Mouse (Mus musculus) heart, adult 2 months (tissue): Measurements from ENCODE around the gene Tstd2. TPM values are rescaled to one million over a fixed set of nuclear protein-coding genes. Genes with fewer than 3 reads are reported as not detected.

ENCODE experiments used
- DNase-seq, 2 experiments: peaks; one replicate each; pipeline ENCODE4 v3.0.0; 2021
- H3K27ac ChIP-seq: fragments of 200-600 bp; 2 replicates; pipeline ENCODE4 v1.8.1; 2022
- H3K27me3 ChIP-seq: fragments of 200-500 bp; 2 replicates; pipeline ENCODE4 v1.6.1; 2012; ENCODE audit warnings: mild to moderate bottlenecking, low read length, inconsistent platforms, mixed read lengths; ENCODE audit not compliant: control insufficient read depth, insufficient read depth
- H3K36me3 ChIP-seq: fragments of 200-500 bp; 2 replicates; pipeline ENCODE4 v1.6.1; 2012; ENCODE audit warnings: low read length, inconsistent platforms; ENCODE audit not compliant: control insufficient read depth, insufficient read depth
- H3K4me1 ChIP-seq: fragments of 200-500 bp; 2 replicates; pipeline ENCODE4 v1.6.1; 2011; ENCODE audit warnings: low read length; ENCODE audit not compliant: control insufficient read depth, insufficient read depth
- H3K4me3 ChIP-seq: fragments of 200-600 bp; 2 replicates; pipeline ENCODE4 v1.8.1; 2022
- H3K79me2 ChIP-seq: fragments of 200-500 bp; replicated peaks from 2 replicates; pipeline ENCODE4 v1.6.1; 2012; ENCODE audit warnings: mild to moderate bottlenecking, inconsistent platforms, low read length, moderate library complexity, mixed read lengths; ENCODE audit not compliant: control insufficient read depth, insufficient read depth
- H3K9ac ChIP-seq: fragments of 200-500 bp; 2 replicates; pipeline ENCODE4 v1.6.1; 2012; ENCODE audit warnings: low read depth, mild to moderate bottlenecking, control low read depth, inconsistent platforms, low read length, mixed read lengths
- CTCF ChIP-seq: fragments of 200-600 bp; IDR thresholded peaks from 2 replicates; pipeline ENCODE4 v1.8.1; 2022; ENCODE audit warnings: antibody characterized with exemption, mild to moderate bottlenecking, moderate library complexity
- EP300 ChIP-seq: fragments of 200-500 bp; IDR thresholded peaks from 2 replicates; pipeline ENCODE4 v1.6.1; 2011; ENCODE audit warnings: low read depth, low read length, control low read depth; ENCODE audit not compliant: insufficient read depth
- POLR2A ChIP-seq: fragments of 200-500 bp; IDR thresholded peaks from 2 replicates; pipeline ENCODE4 v1.6.1; 2011; ENCODE audit warnings: mild to moderate bottlenecking, low read depth, low read length, control low read depth; ENCODE audit not compliant: insufficient read depth
- WGBS: fragments of 180-500 bp; shearing (Covaris S2); methylation state at CpG from one replicate; pipeline ENCODE4 v1.1.7; 2018; 5-methylcytosine and 5-hydroxymethylcytosine counted together
- intact Hi-C: fragments of 180-260 bp; cut with DNase I; formaldehyde crosslinking; loops from one replicate; pipeline ENCODE4 v1.15.1; 2025
- polyA plus RNA-seq: library from polyadenylated mRNA; depleted of rRNA; stranded (reverse); fragments of >200 nt; gene quantifications from 2 replicates; pipeline ENCODE4 v1.2.3, GENCODE M21; 2012
- total RNA-seq, 2 experiments: library from RNA; stranded (reverse); gene quantifications; 2 replicates each; pipeline ENCODE4 v1.2.3; 2021

Tstd2 gene
- total and polyA plus RNA-seq, 3 experiments = 9.2 to 14.9 (median 13.4) TPM

- H3K4me1 ChIP-seq = no peaks in the 10 kb centered on the region
- WGBS = 94% methylated on average over 8 of the region's 8 CpGs
- no peak overlapping the region for H3K4me3 ChIP-seq
- DNase-seq = no peak
- no peaks in the 10 kb centered on the region for H3K79me2 ChIP-seq
- H3K9ac ChIP-seq = no peak overlapping the region
- TF ChIP-seq POLR2A = no peak
- no peak for TF ChIP-seq EP300
- no peak for TF ChIP-seq CTCF
- intact Hi-C loops = no loop called here
- no peaks in the 10 kb centered on the region for H3K27me3 ChIP-seq
- no peaks in the 10 kb centered on the region for H3K36me3 ChIP-seq
- no peak overlapping the region for H3K27ac ChIP-seq
Measured at GRCm38 (mm10) chr4:46129311-46130004, 9.0 kb downstream of the Tstd2 start.

- no peaks in the 10 kb centered on the region for H3K36me3 ChIP-seq
Measured at GRCm38 (mm10) chr4:46126541-46126940, 12.0 kb downstream of the Tstd2 start.

DNA sequence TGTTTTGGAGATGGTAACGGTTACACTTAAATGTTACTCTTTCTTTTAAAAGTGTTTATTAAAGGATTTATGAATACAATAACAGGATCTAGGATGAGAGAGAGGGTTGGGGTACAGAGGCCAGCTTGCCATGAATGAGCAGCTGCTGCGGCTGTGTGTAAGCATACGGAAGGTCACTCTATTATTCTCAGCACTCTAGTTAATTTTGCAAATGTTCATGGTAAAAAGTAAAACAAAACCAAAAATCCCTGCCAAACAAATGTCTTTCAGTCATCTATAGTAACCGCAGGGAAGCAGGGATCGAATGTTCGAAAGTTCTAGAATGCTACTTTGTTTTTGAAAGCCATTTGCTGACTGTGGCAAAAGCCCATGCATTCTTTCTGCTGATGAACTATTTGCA lies 15.1 kb downstream of the Tstd2 start:
- DNase-seq = no peak
- 93% methylated on average over 6 of the region's 6 CpGs for WGBS

More at GRCm38 (mm10) chr4:46126541-46126940, 12.0 kb downstream of the Tstd2 start:
- intact Hi-C loops = loop anchor here (1.0 to 2.0 kb wide), 3 partner anchors 154 to 248 kb away; no protein-coding TSS in a partner anchor
- H3K4me3 ChIP-seq = no peak overlapping the region
- WGBS = 39% methylated on average over 2 of the region's 2 CpGs
- DNase-seq = peak; percentile 61 to 78
- no peak overlapping the region for H3K9ac ChIP-seq
- no peaks in the 10 kb centered on the region for H3K79me2 ChIP-seq
- TF ChIP-seq POLR2A (no peak), CTCF (peak; percentile 97), EP300 (peak; percentile 96)
- H3K4me1 ChIP-seq = no peaks in the 10 kb centered on the region
- H3K27ac ChIP-seq = no peak overlapping the region
- no peaks in the 10 kb centered on the region for H3K27me3 ChIP-seq

GRCm38 (mm10) chr4:46120767-46121166 lies 17.7 kb downstream of the Tstd2 start:
- TF ChIP-seq POLR2A (no peak), CTCF (no peak), EP300 (no peak)

More for the DNA sequence above, 15.1 kb downstream of the Tstd2 start:
- Histone ChIP-seq H3K79me2 (no peaks in the 10 kb centered on the region), H3K27me3 (no peaks in the 10 kb centered on the region), H3K4me1 (no peaks in the 10 kb centered on the region), H3K27ac (no peak overlapping the region), H3K4me3 (no peak overlapping the region), H3K36me3 (no peaks in the 10 kb centered on the region), H3K9ac (no peak overlapping the region)
- TF ChIP-seq EP300 (no peak), POLR2A (no peak)
- intact Hi-C loops = loop anchor here (5.0 kb wide), 1 partner anchor 91 kb away; no protein-coding TSS in a partner anchor

GRCm38 (mm10) chr4:46119514-46120094 lies 18.9 kb downstream of the Tstd2 start:
- Histone ChIP-seq H3K79me2 (no peaks in the 10 kb centered on the region), H3K4me3 (no peak overlapping the region), H3K4me1 (peaks cover 2% of the 10 kb centered on the region; the same call in 1 of the 2 replicates), H3K36me3 (no peaks in the 10 kb centered on the region), H3K9ac (no peak overlapping the region), H3K27me3 (no peaks in the 10 kb centered on the region), H3K27ac (no peak overlapping the region)
- DNase-seq = no peak
- WGBS = 89% methylated on average over 14 of the region's 14 CpGs
- TF ChIP-seq POLR2A = no peak
- TF ChIP-seq EP300 = no peak
- intact Hi-C loops = loop anchor here (5.0 kb wide), 2 partner anchors 77 to 87 kb away; no protein-coding TSS in a partner anchor

More at GRCm38 (mm10) chr4:46120767-46121166, 17.7 kb downstream of the Tstd2 start:
- Histone ChIP-seq H3K4me3 (no peak overlapping the region), H3K79me2 (no peaks in the 10 kb centered on the region), H3K36me3 (no peaks in the 10 kb centered on the region), H3K27me3 (no peaks in the 10 kb centered on the region), H3K4me1 (peaks cover 2% of the 10 kb centered on the region; the same call in 1 of the 2 replicates), H3K9ac (no peak overlapping the region), H3K27ac (no peak overlapping the region)
- WGBS = 83% methylated on average over 3 of the region's 3 CpGs
- DNase-seq = no peak
- intact Hi-C loops = loop anchor here (5.0 kb wide), 1 partner anchor 88 kb away; no protein-coding TSS in a partner anchor

GRCm38 (mm10) chr4:46117536-46117935 lies 21.0 kb downstream of the Tstd2 start:
- intact Hi-C loops = loop anchor here (5.0 kb wide), 1 partner anchor 75 kb away; no protein-coding TSS in a partner anchor

More at GRCm38 (mm10) chr4:46117536-46117935, 21.0 kb downstream of the Tstd2 start:
- H3K9ac ChIP-seq = no peak overlapping the region
- H3K4me1 ChIP-seq = peaks cover 2% of the 10 kb centered on the region; the same call in 1 of the 2 replicates
- TF ChIP-seq CTCF = no peak
- TF ChIP-seq EP300 = no peak
- TF ChIP-seq POLR2A = no peak
- 94% methylated on average over 4 of the region's 4 CpGs for WGBS
- H3K36me3 ChIP-seq = no peaks in the 10 kb centered on the region
- H3K79me2 ChIP-seq = no peaks in the 10 kb centered on the region
- no peak overlapping the region for H3K27ac ChIP-seq
- no peaks in the 10 kb centered on the region for H3K27me3 ChIP-seq
- DNase-seq = no peak
- H3K4me3 ChIP-seq = no peak overlapping the region
